Mouse (Mus musculus) retina, postnatal 7 days (tissue): ENCODE measurements around the gene Rnf111.
"Not testable (repeated sequence)": the region's sequence is repeated elsewhere in the genome, so short reads cannot be mapped to it uniquely, and the experiment has no call there.

Source experiments
- DNase-seq: peaks from one replicate; pipeline ENCODE4 v3.0.0-alpha.2; 2012; ENCODE audit warnings: low read depth, low spot score

The Rnf111 gene

DNA sequence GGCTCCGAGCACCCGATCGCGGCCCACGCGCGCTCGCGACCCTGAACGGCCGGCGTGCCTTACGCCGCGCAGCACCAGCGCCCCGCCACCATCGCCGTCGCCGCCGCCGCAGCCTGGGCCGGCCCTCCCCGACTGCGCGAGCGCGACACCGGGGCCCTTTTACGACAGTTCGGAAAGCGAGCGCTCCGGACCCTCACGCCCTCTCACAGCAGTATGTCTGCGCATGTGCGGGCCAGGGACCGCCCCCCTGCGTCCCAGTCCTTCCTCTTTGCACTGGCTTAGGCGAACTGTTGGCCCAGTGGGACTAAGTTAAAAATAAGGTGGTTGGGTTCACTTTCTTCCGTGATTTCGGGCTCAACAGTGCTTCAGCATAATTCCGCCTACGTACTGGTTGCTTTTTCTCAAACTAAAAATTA lies at the start of gene Rnf111:
TSS of gene Rnf111 (minus strand) at position 100 of the 416 bp plus-strand sequence.
- DNase-seq: peak; percentile 94

DNA sequence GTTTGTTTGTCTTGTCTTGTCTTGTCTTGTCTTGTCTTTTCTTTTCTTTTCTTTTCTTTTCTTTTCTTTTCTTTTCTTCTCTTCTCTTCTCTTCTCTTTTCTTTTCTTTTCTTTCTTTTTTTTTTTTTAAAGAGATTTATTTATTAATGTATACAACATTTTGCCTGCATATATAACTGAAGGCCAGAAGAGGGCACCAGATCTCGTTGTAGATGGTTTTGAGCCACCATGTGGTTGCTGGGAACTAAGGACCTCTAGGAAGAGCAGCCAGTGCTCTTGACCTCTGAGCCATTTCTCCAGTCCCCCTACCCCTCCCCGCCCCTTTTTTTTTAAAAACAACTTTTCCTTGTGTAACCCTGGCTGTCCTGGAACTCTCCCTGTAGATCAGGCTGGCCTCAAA lies 48.7 kb upstream of the Rnf111 start:
- not testable (repeated sequence) for DNase-seq

DNA sequence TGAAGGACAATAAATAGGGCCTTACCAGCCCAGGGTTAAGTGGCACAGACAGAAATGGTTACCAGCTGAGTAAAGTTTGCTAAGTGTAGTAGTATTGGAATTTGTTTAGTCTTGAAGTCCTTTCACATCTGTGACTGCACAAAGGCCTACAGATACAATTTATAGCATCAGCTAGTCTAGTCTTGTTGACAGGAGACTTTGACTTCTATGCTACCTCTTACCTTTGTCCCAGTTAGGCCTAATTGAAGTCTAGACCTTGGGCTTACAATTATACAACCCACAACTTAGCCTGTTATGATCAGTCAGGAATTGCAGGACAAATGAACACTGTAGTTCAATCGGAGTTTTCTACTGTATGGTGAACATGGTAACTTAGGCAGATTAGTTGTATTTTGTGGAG lies 48.0 kb upstream of the Rnf111 start:
- no peak for DNase-seq

DNA sequence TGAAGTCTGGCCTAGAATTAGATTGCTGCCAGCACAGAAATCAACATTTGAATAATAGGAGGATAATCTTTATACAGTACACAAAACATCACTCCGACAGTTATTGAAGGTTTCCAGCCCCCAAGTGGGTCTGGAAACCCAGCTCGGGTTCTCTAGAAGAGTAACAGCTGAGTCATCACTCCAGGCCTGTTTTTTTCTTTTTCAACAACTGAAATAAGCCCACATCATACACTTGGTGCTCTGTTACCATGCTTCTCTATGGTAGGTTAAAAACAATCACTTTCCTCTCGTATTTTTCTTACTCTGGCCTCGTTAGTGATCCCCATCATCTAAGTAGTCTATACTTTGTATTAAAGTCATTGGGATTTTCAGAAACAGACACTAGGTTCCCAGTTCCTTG lies 44.8 kb upstream of the Rnf111 start:
- DNase-seq: no peak

DNA sequence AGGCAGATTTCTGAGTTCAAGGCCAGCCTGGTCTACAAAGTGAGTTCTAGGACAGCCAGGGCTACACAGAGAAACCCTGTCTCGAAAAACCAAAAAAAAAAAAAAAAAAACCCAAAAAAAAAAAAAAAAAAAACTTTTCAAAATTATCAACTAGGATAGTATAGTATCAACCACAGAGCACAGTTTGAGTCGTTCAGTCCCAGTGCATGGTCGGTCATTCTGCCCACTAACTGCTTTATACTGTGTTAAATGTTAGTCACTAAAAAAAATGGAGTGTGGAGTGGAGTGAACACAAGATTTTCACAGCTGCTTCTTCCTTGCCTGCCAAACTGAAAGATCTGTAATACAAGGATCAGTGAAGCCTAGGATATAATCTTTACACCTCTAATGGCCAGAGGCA lies 43.1 kb upstream of the Rnf111 start:
- DNase-seq: not testable (repeated sequence)

DNA sequence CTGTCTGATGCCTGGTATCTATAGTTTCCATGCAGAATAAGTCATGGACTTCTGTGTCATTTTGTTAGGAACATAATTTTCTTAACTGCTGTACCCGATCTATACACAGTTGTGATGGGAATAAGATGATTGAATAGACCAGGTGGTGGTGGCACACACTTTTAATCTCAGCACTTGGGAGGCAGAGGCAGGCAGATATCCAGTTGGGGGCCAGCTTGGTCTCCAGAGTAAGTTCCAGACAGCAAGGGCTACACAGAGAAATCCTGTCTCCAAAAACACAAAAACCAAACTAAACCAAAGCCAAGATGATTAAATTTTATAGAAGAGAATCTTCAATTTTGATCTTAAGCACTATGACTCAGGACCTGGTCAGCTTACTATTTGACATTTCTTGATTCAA lies 41.3 kb upstream of the Rnf111 start:
- DNase-seq: no peak

DNA sequence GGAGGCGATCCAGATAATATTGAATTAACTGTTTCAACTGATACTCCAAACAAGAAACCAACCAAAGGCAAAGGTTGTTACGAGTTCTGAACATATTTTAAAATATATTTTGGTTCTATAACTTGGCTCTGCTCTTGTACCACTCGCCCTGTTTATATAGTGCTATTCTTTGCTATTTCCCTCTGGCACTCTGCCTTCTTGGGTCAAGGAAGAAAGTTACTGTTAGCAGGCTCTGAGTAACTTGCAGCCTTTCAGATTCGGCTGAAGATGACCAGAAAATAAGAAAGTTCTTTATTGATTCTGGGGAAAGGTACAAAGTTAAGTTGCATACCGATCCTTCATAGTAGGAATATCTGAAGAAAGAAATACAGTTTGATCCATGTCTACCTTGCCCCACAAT lies 40.5 kb upstream of the Rnf111 start:
- no peak for DNase-seq

DNA sequence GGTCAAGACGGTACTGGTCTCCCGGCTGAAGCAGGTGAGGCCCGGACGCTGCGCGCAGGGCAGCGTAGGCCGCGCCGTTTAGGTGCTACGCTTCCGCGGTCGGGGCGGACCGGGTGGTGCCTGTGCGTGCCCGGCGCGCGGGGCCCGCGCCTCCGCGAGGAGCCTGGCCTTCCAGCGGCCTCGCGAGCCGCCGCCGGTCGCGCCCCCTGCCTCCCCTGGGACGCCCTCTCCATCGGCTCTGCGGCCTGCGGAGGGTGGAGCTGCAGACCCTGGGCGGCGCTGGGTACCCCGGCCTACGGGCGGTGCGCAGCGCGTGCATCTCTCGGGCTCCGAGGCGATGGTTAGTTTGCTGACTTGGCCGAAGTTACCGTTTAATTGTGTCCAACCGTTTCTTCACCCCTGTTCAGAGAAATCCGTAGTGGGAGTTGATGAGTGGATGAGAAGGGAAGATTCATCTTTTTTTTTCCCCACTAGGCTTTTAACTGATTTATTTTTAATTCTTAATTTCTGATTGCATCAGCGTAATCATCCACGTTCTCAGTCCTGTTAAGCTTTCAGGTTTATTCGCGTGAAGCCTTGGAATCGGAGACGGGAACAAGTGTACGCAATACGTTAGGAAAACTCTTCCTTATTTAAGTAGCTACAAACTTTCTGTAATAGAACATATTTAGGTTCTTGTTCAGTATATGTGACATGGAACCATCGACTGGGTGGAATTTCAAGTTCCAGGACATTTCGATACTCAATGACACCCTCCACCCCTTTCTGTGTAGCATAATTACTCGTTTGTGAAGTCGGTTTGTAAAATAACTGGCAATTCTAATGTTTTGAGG lies 39.7 kb upstream of the Rnf111 start:
- no peak for DNase-seq

DNA sequence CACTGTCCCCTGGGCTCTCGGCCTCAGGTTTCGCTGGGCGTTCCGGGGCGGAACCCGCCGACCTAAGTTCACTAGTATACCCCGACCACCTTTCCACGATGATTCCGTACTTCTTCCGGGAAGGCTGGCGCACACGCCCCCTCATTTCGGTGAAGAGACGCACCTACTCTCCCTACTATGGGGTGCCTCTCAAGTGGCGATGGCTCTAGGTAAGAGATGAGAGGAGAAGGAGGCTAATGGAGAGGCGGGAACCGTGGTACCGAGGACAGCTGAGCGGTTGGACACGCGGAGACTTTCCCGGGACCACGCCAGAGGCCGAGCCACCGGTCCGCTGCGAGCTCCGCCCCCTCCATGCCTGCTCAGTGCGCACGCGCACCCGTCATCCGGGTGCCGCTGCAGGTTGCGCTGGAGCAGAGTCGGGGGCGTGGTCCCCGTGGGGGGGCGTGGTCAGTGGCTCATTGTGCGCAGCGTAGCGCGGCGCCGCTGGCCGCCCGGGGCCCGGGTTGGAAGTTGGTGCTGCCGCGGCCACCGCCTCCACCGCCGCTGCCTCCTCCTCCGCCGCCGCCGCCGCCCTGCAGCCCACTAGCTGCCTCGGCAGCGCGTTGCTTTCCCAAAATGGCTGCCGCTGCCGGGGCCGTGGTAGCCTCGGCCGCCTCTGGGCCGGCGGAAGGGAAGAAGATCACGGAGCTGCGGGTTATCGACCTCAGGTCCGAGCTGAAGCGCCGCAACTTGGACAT lies 38.9 kb upstream of the Rnf111 start, which contains the start of gene Sltm:
TSS of gene Sltm (plus strand) at position 450 of the 737 bp plus-strand sequence.
- peak; percentile 95 for DNase-seq

DNA sequence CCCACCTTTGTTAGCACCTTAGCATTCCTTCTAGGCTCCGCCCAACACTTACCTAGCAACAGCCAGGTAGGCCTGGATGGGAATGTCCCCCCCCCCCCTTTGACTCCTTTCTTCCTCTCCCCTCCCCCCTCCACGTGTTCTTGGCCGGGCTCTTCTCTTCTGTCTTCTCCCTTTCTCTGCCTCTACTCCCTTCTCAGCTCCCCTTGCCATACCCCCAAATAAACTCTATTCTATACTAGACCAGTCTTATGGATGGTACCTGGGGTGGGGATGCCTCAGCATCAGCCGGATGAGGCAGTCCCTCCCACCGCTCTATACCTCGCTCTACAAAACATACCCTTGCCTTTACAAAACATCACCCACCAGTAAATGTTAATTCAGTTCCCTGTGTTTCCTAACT lies 38.1 kb upstream of the Rnf111 start:
- DNase-seq: no peak

DNA sequence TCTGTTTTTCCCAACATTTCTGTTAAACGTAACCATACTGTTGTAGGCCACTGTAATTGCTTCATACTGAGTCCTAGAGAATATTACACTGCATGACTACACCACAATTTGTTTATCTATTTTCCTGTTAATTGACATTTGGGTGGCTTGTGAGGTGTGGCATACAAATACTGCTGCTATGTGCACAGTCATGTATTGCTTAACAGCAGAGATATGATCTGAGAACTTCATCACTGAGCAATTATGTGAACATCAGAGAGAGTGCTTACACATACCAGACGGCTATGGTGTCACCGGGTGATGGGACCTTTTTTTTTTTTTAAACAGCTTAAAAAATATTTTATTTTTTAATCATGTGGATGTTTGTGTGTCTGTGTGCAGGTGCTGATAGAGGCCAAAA lies 29.8 kb upstream of the Rnf111 start:
- no peak for DNase-seq

DNA sequence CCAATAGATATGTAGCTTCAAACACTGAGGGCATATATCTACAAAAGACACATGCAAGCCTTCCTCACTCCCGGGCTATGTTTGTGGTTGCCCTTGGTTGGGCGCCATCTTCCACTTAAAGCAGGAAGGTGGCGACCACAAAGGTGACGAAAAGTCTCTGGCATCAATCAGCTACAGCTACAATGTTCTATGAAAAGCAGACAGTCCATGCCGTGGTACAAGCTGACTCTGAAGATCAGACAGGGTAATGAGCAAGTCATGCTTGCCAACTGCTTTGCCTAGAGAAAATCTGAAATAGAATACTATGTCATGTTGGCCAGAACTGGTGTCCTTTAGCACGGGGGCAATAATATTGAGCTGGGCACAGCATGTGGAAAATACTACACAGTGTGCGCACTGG lies 20.8 kb upstream of the Rnf111 start:
- no peak for DNase-seq

DNA sequence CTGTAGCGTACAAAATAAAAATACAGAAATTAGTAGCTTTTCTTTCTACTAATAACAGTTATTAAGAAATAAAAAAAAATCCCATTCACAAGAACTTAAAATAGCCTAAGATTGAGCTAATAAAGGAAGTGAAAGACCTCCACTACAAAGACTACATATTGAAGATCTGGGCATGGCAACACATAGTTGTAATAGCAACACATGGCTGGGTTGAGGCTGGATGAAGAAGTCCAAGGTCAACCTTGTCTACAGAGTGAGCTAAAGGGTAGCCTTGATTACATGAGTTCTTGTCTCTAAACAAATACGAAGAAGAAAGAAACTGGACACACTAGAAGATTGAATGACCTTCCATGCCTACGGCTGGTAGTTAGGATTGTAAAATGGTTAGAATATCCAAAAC lies 20.3 kb upstream of the Rnf111 start:
- DNase-seq: no peak

DNA sequence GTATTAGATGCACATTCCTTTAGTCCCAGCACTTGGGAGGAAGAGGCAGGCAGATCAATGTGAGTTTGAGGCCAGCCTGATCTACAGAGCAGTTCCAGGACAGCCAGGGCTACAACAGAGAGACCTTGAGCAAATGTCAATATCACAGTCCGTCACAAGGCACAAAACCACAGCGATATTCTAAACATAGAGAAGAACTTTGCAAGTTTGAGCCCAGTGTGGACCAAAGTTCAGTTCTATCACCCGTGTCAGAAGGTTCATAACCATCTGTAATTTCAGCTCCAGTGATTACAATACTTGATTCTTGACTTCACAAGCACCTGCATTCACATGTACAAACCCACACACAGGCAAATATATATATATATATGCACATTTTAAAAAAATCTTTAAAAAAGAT lies 17.1 kb upstream of the Rnf111 start:
- no peak for DNase-seq

DNA sequence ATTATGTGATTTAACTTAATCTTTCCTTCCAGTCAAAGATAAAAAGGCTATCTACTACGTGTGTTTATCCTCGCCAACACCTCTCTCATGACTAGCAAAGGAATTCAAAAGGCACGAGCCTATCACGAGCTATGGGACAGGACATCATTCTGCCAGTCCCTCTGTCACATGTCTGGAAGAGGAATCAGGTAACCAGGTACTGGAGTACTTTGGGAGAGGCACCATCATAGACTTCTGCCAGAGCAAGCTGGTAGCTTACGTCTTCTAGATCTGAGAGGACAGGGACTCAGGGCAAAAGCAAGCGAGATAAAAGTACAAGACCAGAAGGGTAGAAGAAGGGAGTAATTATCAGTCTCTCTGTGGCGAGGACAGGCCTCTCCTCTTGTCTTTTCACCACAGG lies 8.2 kb upstream of the Rnf111 start:
- DNase-seq: no peak

DNA sequence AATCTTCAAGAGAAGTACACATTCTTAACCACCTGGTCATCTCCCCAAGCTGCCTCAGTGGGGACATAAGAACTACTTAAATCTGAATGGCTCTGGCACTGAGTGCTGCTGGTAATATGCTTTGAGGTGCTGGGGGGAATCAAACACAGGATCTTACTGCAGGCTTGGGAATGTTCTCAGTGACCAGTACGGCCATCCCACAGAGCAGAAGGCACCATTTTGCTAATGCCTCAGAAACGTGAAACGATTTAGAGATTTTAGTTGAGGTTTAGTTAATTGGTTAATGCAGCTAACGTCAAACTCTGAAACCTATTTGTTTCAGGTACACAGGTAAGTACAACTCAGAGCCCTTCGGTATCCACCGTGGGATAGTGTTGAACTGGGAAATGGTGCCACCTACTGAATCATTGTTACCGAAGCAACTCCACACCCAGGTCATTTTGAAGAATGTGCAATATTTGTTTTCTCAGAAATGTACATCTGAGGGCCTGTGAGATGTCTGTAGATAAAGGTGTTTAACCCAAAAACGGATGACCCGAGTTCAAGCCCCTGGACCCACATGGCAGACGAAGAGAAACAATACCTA lies 7.6 kb upstream of the Rnf111 start:
- DNase-seq: no peak

DNA sequence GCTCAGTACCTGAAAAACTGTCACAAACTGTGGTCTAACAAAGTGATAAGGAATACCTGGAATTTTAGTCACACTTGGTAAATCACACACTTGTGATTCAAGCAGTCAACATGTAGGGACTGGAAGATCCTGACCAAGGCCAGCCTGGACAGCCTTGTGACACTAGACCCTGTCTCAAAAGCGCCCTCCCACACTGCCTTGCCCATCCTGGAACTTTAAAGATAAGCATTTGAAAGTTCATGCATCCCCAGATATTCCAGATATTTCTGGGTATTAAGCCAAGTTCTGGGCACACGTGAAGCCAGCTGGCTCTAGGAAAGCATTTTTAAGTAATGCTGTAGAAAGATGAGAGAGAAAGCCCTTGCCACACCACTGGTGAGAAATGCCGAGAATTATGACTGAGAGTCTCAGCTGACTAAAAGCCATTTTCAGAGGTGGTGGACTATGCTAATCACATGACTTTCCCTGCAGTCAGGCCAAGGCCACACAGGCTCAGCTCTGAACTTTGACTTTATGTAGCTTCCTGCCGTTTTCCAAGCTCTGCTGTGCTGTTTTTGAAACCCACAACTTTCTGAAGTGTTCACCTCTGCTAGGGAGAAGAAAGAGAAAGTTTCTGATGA lies 6.5 kb upstream of the Rnf111 start:
- no peak for DNase-seq

DNA sequence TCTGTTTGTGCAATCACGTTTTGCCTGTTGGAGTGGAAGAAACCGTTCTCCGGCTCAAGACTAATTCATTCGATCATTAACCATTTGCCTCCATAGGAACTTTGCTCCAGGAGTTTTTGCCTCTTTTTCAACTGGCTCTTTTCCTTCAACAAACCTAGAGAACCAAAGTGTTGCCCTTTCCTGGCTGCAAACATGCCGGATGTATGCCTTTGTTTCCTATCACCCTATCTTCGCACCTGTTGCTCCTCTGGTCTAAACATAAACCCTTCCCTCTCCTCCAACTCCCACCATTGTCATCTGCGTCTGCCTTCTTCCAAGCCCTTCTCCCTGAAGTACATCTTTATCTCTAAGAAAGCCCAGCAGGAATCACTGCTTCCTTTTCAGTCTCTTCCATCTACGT lies 3.3 kb upstream of the Rnf111 start:
- DNase-seq: no peak

DNA sequence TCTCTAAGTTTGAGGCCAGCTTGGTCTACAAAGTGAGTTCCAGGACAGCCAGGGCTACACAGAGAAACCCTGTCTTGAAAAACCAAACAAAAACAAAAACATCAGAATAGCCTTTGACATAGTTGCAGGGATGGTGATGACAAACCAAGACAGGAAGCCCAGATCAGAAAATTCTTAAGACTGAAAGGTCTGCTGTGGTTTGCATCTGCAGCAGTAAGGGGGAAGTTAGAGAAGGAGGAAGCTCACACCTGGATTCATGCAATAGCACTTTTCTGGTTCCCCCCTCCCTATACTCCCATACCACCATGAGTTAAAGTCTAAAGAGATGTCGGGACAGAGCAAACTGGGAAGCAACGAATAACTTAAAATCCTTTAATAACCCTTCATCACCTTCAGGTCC lies 2.7 kb upstream of the Rnf111 start:
- DNase-seq: no peak

DNA sequence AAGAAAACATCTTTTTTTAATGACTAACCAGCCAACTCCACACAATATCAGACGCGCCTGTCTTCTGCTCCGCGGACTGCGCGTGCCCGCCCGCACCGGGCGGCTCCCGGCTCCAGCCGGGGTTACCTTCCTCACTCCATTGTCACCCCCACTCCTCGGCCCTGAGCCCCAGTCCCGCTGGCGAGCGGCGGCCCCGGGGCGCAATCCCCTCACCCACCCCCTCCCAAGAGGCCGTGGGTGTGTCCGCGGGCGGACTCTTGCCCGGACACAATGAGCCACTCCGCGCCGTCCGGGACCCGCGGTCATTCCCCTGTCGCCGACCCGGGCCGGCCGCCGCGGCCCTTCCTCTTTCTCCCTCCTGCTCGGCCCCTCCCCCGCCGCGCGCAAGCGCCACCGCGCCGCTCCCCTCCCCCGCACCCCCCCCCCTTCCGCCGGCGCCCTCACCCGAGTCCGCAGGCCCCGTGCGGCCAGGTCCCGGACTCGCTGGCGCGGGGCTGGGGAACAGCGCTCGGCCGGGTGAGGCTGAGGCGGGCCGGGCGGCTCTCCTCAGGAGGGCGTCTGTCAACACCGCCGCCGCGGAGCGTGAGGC lies 416 bp downstream of the Rnf111 start:
- no peak for DNase-seq

DNA sequence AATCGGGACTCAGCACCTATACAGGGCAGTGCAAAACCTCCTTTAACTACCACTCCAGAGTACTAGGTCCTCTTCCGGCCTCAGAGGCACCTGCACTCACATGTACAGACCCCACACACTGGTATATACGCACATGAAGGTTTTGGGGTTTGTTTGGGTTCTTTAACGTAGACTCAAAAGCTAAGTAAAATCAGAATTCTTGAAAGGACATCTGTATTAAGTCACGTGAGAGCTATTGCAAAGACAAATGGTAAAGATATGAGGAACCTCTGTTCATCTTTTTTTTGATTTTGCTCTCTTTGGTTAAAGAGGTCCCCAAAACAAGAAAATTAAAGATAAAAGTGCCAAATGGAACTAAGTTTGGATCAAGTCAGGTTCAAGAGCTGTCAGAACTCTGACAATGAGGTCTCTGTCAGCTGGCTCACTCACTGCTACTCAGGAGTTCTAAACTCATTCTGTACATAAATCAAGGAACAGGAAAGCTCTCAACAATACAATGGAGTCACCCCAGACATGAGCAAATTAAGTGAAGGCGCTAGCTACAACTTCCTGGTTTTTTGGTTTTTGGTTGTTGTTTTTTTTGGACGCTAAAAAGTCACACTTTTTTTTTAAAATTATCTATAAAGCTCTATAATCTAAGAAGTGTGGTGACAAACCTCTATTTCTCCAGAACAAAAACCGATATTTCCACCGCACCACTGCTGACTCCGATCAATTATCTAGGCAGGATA lies 1.1 kb downstream of the Rnf111 start:
- no peak for DNase-seq
